Mouse (Mus musculus) frontal cortex, postnatal 25 days (tissue): ENCODE results near the gene Pabpn1l.
"Not testable (repeated sequence)": the region's sequence is repeated elsewhere in the genome, so short reads cannot be mapped to it uniquely, and the experiment has no call there.

ENCODE experiments used
- DNase-seq, 2 experiments: peaks; one replicate each; pipeline ENCODE4 v3.0.0; 2022; ENCODE audit warnings: low spot score in 2 of 2

Pabpn1l gene

GRCm38 (mm10) chr8:122648192-122648970, 25.8 kb upstream of the Pabpn1l start:
- no peak for DNase-seq

- no peak for DNase-seq
Measured at GRCm38 (mm10) chr8:122646337-122646736, 23.8 kb upstream of the Pabpn1l start.

GRCm38 (mm10) chr8:122644175-122644954, 21.8 kb upstream of the Pabpn1l start:
- no peak for DNase-seq

GRCm38 (mm10) chr8:122642071-122642470, 19.5 kb upstream of the Pabpn1l start:
- DNase-seq, result peak; percentile 35 to 43

GRCm38 (mm10) chr8:122641406-122641805, 18.9 kb upstream of the Pabpn1l start:
- peak; percentile 46 to 54 for DNase-seq

GRCm38 (mm10) chr8:122640825-122641224, 18.3 kb upstream of the Pabpn1l start:
- no peak for DNase-seq

- no peak for DNase-seq
Measured at GRCm38 (mm10) chr8:122639521-122640248, 17.1 kb upstream of the Pabpn1l start.

- no peak for DNase-seq
Measured at GRCm38 (mm10) chr8:122638601-122639000, 16.1 kb upstream of the Pabpn1l start.

GRCm38 (mm10) chr8:122637230-122637629, 14.7 kb upstream of the Pabpn1l start:
- DNase-seq, result no peak

GRCm38 (mm10) chr8:122636803-122637175, 14.2 kb upstream of the Pabpn1l start:
- no peak for DNase-seq

- no peak for DNase-seq
Measured at GRCm38 (mm10) chr8:122635878-122636802, 13.6 kb upstream of the Pabpn1l start.

- DNase-seq, result no peak
Measured at GRCm38 (mm10) chr8:122633205-122633604, 10.7 kb upstream of the Pabpn1l start.

- not testable (repeated sequence) for DNase-seq
Measured at GRCm38 (mm10) chr8:122632134-122632533, 9.6 kb upstream of the Pabpn1l start.

GRCm38 (mm10) chr8:122630696-122631095, 8.2 kb upstream of the Pabpn1l start:
- no peak for DNase-seq

GRCm38 (mm10) chr8:122629388-122629787, 6.8 kb upstream of the Pabpn1l start:
- no peak for DNase-seq

GRCm38 (mm10) chr8:122626896-122627295, 4.4 kb upstream of the Pabpn1l start:
- no peak for DNase-seq

GRCm38 (mm10) chr8:122625811-122626210, 3.3 kb upstream of the Pabpn1l start:
- DNase-seq, result no peak

GRCm38 (mm10) chr8:122624653-122625052, 2.1 kb upstream of the Pabpn1l start:
- DNase-seq, result no peak

GRCm38 (mm10) chr8:122623844-122624642, 1.5 kb upstream of the Pabpn1l start:
- DNase-seq, result no peak

GRCm38 (mm10) chr8:122620446-122620845, 2.1 kb downstream of the Pabpn1l start:
- DNase-seq, result no peak
